In the genomic region with DNA sequence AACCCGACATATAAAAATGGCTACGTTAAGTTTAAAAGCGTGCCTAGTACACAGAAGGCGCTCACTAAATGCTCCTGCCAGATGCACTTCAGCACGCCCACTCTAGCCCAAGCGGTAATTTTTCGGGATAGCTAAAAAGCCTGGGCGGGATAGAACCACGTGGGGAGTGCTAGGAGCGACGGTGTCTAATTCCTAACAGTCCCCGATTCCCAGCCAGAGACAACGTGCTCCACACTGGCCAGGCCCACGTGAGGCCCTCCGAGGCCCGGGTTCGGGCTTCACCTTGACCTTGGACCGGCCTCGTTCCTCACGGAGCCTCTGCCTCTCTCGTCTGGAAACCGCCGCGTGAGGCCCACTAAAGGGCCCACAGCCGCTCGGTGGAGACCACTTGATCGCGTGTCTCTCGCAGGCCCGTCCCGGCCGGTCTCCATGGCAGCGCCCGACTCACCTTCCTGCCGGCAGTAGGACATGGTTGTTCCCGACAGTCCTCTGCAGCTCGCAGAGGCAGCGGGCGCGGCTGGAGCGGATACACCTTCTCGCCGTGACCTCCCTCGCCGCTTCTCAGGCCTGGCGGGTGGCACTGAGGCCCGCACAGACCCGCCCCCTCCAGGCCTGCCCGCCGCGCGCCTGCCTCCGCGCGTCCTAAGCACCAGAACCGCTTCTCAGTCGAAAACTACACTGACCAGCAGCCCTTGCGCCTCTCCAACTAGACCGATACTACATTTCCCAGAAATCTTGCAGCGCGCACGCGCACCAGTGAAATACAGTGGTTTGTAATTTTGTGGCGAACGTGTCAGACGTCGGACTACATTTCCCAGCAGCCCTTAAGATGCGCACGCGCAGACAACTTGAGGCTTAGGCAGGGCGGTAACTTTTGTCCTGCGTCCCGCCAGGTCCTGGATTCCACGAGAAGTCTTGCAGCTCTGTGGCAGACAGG, we compare ENCODE assay signal across 8 mouse cellular contexts. TPM values are rescaled to one million over a fixed set of nuclear protein-coding genes. Genes with fewer than 3 reads are reported as not detected.
DNase-seq lines count a peak whose midpoint lies in the region; ATAC-seq lines count a peak whose summit lies in the region.

A gene (minus strand): TSS at position 679 of the 937 bp plus-strand sequence.
A gene (plus strand): TSS at position 836 of the 937 bp plus-strand sequence.

- DNase-seq in adipocyte (ENCODE audit: low spot score) = peak; percentile 100
- DNase-seq in embryo, embryonic 10 days (ENCODE audit: low spot score) = peak; percentile 100
- DNase-seq in gastrocnemius, postnatal 10 days = peak; percentile 95
- peak; percentile 100 for DNase-seq in induced T-regulatory cell, adult 2 months (ENCODE audit: low read depth)
- peak; percentile 98 to 99 for DNase-seq in left cerebral cortex, adult 9 months (ENCODE audit: low spot score in 2 of 2)
- peak; percentile 97 for DNase-seq in right cerebral cortex, postnatal 14 days
- DNase-seq in urinary bladder, postnatal 36 days (ENCODE audit: low spot score in 2 of 2) = peak; percentile 99

- ATAC-seq in megakaryocyte progenitor cell, adult 5-6 weeks (replicated peaks; ENCODE audit: poor library complexity) = peak; percentile 84

RNA-seq across cellular contexts. Expression of the first gene that starts in this region (rescaled TPM):
- 10 to 100 TPM in 1 of 2 experiments, 1 to 10 TPM in 1; 9.9 to 10.0 TPM for total RNA-seq in gastrocnemius, postnatal 10 days (2021)
- 25.5 and 28.2 TPM in 2 replicates for total RNA-seq in megakaryocyte progenitor cell, adult 5-6 weeks (2015)
- total RNA-seq in megakaryocyte progenitor cell, adult 5-6 weeks (2017) = 24.3 TPM in 2 replicates

RNA-seq across cellular contexts. Expression of the second gene that starts in this region (rescaled TPM):
- 10 to 100 TPM; 32.5 to 41.5 TPM for total RNA-seq in gastrocnemius, postnatal 10 days (2021)
- 53.7 and 59.0 TPM in 2 replicates for total RNA-seq in megakaryocyte progenitor cell, adult 5-6 weeks (2015)
- total RNA-seq in megakaryocyte progenitor cell, adult 5-6 weeks (2017) = 58.1 and 70.3 TPM in 2 replicates

Comparison
In these comparisons a context has a peak if more than half of its experiments do, and no peak if none do; other contexts are left out.
1. Peak in every context shown above with its lines: DNase-seq and ATAC-seq.